Mouse (Mus musculus): ENCODE results near the gene Etfbkmt.

- TF ChIP-seq POLR2A (IDR thresholded peaks at IDR 0.05; ENCODE audit: borderline replicate concordance, insufficient read depth, low read length): no peak
- TF ChIP-seq CTCF (IDR thresholded peaks at IDR 0.05; ENCODE audit: borderline replicate concordance, insufficient read depth, low read depth, low read length): no peak
Measured at GRCm38 (mm10) chr6:149168436-149168835, 28.8 kb downstream of the Etfbkmt start.
